Mouse (Mus musculus) heart, adult 2 months (tissue): Measurements from ENCODE around the gene Pex13. TPM values are rescaled to one million over a fixed set of nuclear protein-coding genes. Genes with fewer than 3 reads are reported as not detected.

Experiments used
- polyA plus RNA-seq: library from polyadenylated mRNA; depleted of rRNA; stranded (reverse); fragments of >200 nt; gene quantifications from 2 replicates; pipeline ENCODE4 v1.2.3, GENCODE M21; 2012; rRNA removed
- total RNA-seq, 2 experiments: library from RNA; stranded (reverse); gene quantifications; 2 replicates each; pipeline ENCODE4 v1.2.3; 2021

Gene Pex13
- total and polyA plus RNA-seq, 3 experiments, result 8.2 to 29.2 (median 29.0) TPM

Other genes starting within 250 kb of the Pex13 start
- gene Ahsa2, start 167.9 kb downstream of the Pex13 start, total RNA-seq, result 10 to 100 TPM; 52.1 to 53.0 TPM
- 9.0 and 17.0 TPM in 2 replicates for gene Ahsa2, start 167.9 kb downstream of the Pex13 start, polyA plus RNA-seq
- not detected for gene 1700093K21Rik, start 144.8 kb downstream of the Pex13 start, total RNA-seq
- gene 1700093K21Rik, start 144.8 kb downstream of the Pex13 start, polyA plus RNA-seq, result 0.20 TPM in 1 of 2 replicates, not detected in the other
- 10 to 100 TPM in 1 of 2 experiments, 1 to 10 TPM in 1; 9.0 to 11.4 TPM for gene 0610010F05Rik, start 32.3 kb downstream of the Pex13 start, total RNA-seq
- gene 0610010F05Rik, start 32.3 kb downstream of the Pex13 start, polyA plus RNA-seq, result 1.1 and 3.3 TPM in 2 replicates
- gene Pus10, start 285 bp downstream of the Pex13 start, total RNA-seq, result 10 to 100 TPM in 1 of 2 experiments, 1 to 10 TPM in 1; 8.8 to 11.0 TPM
- gene Pus10, start 285 bp downstream of the Pex13 start, polyA plus RNA-seq, result 3.1 and 3.3 TPM in 2 replicates
- 1 to 10 TPM; 7.6 to 9.5 TPM for gene Rel, start 105.0 kb upstream of the Pex13 start, total RNA-seq
- 3.7 and 8.4 TPM in 2 replicates for gene Rel, start 105.0 kb upstream of the Pex13 start, polyA plus RNA-seq
- gene Papolg, start 229.3 kb upstream of the Pex13 start, total RNA-seq, result 1 to 10 TPM; 7.3 to 7.9 TPM
- 2.9 and 5.6 TPM in 2 replicates for gene Papolg, start 229.3 kb upstream of the Pex13 start, polyA plus RNA-seq